Mouse (Mus musculus) frontal cortex, postnatal 36 days (tissue): ENCODE measurements at regions not wholly inside any gene's neighbourhood (a gene's known extent, or its start where the extent isn't known, plus 50 kb on each side); places are given as distances from the start of the nearest gene placed in this dataset.

Source experiments
- DNase-seq, 2 experiments: peaks; one replicate each; pipeline ENCODE4 v3.0.0; 2022; ENCODE audit warnings: low spot score in 2 of 2

GRCm38 (mm10) chr16:84039946-84040345, 475.0 kb upstream of the A730009L09Rik start:
- DNase-seq = no peak

- peak; percentile 30 to 62 for DNase-seq
These were observed 472.9 kb upstream of the A730009L09Rik start for GRCm38 (mm10) chr16:84042010-84042449.

GRCm38 (mm10) chr16:84045333-84045732, 469.6 kb upstream of the A730009L09Rik start:
- DNase-seq = no peak
